Mouse (Mus musculus): ENCODE measurements at regions not wholly inside any gene's neighbourhood (a gene's known extent, or its start where the extent isn't known, plus 50 kb on each side); places are given as distances from the start of the nearest gene placed in this dataset.

DNA sequence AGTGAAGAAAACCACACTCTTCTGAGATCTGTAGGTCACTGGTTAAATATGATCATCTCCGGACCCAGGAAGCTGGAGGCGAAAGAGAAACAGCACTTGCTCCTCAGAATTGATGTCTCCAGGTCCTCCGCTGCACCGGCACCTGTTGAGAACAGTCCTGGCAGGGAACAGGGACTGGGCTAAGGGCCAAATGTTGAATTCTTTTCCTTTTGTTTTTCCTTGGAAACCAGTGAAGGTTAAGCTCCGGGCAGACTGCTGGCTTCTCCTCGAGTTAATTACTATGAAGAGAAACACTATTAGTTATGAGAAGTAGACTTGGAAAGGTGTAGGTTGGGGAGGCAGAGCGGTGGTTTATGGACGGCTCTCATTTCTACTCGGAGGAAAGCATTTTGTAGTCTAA lies 242.7 kb downstream of the Rngtt start:
- DNase-seq = no peak

DNA sequence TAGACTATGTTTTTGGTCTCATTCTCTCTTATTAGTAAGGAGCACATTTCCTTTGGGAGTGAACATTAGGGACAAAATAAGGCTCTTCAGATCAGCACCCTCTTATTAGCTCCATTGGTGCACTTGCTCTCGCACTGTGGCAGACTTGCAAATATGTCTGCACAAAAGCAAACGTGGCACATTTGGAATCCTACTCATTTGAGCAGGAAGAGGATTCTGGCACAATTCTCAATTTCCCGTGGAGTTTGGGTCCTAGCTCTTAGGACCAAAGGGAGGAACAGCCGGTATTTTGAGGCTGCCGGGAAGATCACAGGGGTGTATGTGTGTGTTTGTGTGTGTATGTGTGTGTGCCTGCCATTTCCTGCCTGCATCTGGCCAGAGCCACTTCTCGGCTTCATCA lies 244.5 kb downstream of the Rngtt start:
- DNase-seq = no peak

DNA sequence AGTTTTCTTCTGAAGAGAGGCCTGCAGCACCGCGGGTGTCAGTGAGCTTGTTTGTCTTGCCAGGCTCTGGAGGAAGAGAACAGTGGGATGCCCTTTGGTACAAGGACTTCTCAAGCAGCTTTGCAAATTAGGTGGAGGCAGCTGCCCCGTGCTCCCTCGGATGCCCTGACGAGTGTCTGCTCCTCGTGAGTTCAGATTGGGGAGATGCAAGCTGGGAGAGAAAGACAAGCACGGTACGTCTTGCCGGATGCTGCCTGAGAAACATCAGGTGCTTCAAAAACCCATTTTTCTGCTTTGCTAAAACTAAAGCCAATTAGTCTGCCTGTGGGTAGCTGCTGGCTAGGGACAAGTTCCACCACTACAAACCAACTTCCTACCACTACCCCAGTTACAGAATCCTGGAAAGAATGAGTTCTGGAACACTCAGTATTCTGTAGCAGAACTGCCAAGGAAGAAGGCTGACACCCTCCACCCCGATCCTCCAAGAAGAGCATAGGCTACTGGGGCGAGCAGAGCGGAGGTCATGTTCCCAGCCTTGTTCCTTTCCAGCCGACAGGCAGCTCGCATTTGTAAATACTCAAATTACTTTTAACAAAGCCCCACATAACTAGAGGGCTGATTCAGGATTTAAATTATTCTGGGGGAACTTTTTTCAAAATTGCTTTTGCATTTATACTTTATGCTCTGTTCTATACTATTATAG lies 245.3 kb downstream of the Rngtt start:
- no peak for DNase-seq

DNA sequence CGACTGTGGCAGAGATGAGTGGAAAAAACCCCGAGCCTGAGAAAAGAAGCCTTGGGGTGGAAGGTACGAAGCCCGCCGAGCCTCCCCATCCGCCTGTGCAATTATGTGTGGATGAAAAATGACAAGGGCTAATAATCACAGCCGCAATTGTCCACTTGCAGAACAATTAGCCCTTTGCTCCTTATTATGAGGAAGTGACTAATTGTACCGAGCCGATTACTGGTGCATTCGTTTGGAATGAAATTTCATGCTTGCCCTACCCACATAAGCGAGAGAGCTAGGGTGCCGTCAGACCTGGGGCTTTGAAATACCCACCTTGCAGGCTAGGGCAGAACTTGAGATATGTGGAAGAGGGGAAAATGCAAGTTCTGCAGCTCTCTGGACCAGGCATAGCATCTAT lies 245.9 kb downstream of the Rngtt start:
- DNase-seq = no peak

DNA sequence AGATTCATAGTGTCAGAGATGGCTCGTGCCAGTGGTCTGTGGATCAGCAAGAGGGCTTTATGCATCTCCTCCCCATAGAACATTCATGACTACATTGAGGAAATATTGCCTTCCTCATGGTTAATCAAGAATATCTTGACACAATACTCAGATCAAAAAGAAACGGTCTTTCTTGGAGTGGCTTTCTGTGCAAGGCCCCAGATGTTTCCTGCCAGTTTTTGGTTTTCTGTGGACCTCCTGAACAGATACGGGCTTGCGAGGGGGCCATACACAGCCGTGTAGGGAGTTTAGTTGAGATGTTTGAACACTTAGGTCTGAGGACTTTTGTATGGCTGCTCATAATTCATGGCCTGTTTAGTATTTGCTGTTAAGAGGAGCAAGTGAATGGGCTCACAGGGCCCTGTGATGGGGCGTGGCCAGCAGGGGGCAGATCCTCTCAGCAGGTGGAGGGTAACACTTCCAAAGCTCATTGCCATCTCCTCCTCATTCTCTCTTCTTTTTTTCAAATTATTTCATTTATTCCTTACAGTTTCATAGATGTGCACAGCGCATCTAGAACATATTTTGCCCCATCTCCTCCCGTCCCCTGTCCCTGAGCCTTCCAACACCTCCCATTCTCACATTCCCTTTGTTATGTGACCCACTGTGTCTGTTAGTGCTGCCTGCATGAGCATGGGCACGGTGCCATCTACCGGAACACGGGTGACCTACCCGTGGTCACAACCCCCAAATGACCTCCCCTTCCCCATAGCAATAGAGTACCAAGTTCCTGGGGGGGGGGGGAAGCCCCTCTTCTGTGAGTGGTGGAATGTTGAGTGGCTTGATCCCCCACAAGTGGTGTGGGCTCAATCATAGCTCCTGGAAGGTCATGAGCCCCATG lies 246.8 kb downstream of the Rngtt start:
- DNase-seq = peak in 1 of 2 experiments; percentile 24

DNA sequence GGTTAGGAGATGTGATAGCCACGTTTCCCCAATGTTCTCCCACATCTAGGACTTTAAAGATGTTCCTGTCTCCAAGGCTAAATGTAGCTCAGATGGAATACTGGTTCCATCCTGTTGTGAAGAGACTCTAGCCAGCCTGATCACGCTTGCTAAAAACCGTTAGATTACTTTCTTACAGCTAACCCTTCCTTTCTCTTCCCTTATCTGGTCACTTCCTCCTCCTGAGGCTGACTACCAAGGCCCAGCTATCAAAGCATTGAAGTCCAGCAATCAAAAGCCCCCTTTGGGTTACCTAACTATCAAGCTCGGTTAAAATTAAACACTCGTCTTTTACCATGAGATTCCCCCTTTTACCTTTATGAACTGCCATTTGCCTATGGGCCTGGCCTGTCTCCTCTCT lies 260.2 kb downstream of the Rngtt start:
- no peak for DNase-seq

DNA sequence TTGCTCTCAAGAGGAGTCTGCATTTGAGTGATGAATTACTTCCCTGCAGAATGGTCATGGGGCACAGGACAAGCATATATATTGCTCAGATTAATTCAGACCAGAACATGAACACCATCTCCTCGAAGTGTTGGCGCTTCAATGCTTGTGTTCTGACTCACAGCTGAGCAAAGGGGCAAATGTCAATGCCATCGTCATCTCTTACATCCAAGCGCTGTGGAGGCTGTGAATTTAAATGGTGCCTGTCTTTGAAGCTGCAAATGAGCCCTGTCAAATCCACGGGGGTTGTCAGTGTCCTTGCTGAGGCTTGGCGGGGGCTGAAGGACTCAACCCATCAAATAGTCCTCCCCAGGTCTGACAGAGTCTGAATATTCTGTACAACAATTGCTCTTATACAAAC lies 261.2 kb downstream of the Rngtt start:
- DNase-seq = no peak

DNA sequence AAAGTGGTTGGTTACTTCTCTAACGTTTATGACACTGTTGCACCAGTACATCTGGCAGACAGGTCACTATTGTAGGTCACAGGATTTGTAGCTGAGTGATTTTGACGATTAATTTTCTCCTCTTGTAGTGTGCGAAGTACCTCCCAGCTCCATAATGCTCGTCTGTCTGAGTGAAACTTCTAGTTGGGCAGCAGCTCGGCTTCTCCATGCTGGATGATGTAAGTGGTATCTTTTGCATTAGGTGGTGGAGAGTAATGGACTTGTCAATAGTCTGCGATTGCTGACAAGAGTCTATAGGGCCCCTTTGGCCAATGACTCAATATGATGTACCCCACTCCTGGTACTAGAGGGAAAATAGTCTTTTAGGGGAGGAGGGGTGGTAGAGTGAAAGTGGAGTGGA lies 267.5 kb downstream of the Rngtt start:
- DNase-seq = no peak

DNA sequence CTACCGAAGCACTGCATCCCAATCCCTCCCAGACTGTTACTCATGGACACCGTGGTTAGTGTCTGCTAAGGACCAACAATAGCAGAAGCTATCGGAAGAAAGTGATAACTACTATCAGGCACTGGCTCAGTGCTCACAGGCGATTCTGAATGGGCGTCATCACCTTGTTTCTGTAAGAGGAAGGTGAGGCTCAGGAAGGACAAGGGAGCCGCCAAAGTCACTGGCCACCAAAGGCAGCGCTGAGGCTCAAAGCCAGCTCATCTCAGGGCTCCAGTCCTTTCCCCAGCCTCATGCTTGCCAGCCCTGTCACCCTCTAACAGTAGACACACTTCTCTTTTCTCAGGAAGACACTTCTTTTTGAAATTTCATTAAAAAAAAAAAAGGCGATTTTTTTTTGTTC lies 270.4 kb downstream of the Rngtt start:
- no peak for DNase-seq

DNA sequence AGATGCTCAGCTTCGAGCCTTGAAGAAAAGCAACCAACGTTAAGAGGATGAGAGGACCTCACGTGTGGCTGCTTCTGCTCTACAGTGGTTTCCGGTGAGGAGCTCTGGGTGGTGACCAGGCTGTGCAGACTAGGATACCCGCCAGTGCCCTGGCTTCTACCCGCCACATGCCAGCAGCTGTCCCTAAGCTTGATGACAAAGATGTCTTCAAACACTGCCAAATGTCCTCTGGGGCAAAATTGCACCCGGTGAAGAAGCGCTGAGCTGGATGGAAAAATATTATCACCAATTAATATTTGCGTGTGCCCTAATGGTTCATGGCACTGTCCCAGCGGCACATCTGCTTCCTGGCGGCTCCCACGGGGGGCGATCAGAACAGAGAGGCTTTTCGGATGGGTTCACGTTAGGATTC lies 271.1 kb downstream of the Rngtt start:
- DNase-seq = no peak

DNA sequence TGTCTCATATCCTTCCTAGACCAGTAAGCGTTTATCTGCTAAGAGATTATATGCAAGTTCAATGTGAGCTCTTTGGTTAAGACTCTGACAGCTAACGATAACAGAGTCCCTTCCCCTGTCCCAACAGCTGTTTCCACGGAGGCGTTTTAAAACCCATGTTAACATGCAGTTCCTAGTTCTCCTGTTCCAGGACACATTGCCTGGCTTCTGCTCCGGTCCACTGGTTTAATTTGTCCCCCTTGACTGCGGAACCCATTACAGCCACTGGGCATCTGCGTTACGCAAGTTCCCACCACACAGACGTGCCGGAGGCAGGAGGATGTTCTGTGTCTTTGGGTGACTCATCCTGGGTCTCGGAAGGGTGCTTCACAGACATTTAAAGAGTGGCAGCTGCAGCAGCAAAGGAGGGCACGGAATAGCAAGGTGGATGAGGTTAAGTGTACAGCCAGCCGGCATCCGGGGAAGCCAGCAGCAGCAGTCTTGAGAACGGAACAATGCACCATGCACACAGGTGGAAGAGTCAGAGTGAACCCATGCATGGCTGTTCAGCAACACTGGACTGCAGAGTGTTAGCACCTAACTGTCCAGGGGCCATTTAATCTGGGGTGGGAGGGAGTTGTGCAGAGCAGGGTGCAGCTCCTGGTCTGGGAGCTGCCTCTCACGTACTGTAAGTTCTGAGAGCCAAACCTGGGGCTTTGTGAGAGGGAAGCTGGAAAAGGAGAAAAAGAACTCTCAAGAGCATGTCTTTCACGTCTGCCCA lies 271.8 kb downstream of the Rngtt start:
- DNase-seq = no peak

DNA sequence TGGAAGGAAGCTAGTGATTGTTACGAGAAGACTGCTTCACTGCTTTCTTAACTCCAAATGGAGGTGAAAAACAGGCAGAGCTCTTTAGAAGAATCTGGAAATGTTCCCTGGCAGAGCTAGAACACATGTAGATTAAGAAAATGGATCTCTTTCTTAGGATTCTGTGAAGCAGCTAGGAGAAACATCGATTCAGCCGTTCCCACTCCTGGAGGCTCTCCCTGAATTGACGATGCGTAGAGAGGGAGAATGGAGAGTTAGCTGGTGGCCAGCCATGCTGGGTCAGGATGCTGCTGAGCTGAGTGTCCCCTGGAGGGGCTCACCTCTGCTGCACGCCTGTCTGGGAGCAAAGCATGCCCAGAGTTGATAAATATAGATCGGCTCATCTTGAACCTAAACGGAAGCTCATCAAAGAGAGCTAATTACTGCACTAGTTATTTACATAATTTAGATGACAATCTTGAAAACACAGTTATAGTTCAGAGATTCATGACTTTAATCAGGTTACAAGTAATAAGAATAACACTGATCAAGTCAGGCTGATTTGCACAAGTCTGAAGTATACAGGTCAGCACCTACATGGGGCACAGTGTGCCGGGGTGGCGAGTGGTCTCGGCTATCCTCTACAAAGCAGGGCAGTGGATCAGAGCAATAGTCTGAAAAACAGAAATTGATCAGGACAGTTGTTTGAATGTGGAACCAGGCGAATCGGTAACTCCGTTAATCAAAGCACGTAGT lies 273.0 kb downstream of the Rngtt start:
- no peak for DNase-seq

DNA sequence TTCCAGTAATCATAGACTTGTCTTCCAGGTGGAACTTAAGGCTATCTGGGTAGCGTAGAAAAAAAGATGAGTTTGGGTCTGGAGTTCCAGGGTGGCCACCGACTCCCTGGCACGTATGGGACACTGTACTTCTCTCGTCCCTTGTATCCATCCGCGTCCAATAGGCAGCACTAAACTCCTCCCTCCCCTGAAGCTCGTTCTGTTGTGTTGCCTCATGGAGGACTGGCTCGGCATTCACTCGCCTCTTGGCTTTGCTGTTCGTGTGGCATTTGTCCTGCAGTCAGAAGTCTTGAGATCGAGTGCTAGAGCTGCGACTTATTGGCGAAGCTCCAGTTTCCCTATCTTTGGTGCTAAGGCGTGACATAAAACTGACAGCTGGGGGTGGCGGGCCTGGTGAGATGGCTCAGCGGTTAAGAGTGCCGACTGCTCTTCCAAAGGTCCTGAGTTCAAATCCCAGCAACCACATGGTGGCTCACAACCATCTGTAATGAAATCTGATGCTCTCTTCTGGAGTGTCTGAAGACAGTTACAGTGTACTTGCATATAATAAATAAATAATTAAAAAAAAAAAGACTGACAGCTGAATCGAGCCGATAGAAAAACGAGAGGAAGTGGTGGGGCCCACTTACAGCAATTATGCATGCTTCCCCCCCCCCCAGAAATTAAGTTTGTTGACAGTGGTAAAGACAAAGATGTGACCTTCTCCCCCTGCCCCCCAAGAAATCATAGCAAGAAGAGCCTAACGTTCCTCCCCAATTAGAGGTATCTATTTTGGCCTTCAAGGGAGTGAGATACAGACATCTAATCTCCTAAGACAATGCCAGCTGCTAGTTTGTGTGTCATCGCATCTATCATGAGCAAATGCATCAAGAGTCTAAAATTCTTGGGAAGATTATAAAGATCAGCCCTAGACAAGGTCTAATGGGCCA lies 274.1 kb downstream of the Rngtt start:
- no peak for DNase-seq

DNA sequence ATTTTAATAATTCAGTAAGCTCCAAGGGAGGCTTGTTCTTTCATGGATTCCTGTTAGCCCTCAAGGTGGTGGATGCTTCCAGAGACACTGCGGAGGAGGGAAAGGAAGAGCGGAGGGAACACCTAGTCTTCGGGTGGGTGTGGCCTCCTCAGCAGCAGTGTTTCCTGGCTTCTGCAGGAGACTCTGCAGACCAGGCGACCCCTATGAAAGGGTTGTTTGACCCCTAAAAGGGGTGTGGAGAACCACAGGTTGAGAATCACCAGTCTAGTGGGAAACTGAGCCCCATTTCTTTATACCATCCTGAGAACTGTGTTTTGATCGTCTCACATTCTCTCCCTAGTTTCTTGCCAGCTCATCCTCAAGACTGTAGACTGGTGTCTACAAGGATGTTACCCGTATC lies 275.7 kb downstream of the Rngtt start:
- DNase-seq = no peak

DNA sequence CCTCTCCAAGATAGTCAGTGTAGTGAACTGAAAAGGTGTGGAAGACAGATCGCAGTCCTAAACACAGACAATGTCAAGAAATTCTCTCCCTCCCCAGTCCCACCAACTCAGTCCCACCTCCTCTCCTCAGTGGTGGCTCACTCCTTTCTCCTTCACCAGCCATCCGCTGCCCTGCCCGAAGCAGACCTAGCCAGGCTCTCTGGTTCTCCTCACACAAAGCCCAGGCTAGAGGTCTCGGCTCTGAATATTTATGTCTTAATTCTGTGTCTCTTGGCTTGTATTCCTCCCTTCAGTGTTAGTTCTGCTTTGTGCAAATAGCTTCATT lies 276.1 kb downstream of the Rngtt start:
- DNase-seq = no peak

DNA sequence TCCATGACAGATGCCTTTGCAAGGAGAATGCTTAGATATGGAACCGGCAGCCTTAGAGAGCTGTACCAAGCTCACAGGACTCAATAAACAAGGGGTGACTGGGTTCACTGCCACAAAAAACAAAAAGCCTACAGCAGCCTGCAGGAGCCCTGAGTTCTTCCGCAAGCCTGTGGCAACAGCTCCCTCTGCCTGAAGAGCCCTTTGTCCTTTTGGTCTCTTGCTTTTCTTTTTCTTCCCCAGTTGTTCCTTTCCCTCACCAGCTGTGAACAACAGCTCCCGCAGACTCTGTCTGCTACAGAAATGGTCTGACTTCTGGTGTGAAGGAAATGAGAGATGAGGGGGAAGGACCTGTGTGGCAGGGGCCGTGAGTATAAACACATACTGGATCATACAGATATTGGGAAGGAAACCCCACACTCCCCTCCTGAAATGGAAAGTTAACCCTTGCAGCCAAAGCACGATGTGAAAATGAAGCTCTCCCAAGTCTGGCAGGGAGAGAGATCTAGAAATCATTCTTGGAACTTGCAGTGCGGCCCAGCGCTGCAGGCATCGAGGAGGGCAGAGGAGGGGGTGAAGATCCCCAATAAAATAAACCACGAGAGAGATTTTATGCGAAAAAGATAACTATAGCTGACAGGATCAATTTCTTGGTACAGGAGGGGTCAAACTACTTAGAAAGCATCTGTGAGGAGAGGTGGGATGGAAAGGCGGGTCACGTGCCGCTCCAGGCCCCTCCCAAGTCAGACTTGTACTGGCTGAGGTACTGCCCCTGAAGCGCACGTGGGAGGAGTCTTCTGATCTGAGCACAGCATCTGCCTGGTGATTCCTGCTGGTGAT lies 276.7 kb downstream of the Rngtt start:
- no peak for DNase-seq

DNA sequence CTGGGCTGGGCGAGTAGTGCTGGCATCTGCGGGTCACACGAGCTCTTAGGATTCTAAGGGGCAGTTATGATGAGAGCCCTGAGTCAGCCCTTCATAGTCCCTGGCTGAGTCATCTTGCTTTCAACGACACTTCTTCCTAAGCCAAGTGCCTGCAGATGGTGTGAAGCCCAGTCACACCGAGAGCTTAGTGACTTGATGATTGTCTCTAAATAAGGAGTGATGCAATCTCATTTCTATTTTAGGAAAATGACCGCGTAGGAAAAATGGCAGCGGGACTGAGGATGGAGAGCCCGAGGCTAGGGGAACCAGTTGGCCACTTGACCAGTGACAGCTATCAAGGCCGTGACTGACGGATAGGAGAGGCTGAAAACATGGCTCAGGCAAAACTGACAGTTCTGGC lies 277.6 kb downstream of the Rngtt start:
- no peak for DNase-seq

DNA sequence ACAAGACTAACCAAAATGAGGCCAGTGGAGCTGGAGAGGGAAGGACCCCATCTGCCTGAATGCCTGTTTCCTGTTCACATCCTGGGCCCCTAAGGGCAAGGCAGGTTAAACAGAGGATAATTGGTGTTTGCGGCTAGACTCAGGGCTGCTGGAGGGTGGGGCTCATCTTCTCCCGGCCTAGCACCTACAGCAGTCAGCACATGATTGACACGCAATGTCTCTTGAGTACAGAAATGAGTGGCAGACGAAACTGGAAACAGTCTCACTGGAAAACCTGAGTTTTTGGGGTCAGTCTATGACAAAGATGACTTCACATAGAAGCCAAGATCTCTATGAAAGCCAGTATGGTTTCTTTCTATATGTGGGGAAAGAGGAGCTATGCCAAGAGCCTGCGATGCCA lies 278.0 kb downstream of the Rngtt start:
- no peak for DNase-seq

DNA sequence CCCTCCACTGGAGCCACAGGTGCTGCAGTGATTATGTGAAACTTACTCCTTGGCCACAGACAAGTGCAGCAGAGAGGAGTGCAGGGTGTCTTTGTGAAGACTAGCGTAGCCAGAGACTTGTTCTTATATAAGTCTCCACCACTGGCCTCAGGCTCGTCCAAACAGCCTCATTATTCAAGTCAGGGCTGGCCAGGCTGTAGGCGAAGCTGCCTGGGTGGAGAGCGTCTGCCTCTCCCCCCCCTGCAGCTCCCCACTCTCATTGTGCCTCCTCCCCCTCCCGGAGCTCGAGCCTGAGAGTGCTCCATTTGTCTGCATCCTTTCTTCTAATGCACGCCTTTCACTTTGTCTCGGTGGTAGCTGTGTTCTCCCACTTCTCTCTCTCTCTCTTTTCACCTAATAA lies 279.1 kb downstream of the Rngtt start:
- no peak for DNase-seq

DNA sequence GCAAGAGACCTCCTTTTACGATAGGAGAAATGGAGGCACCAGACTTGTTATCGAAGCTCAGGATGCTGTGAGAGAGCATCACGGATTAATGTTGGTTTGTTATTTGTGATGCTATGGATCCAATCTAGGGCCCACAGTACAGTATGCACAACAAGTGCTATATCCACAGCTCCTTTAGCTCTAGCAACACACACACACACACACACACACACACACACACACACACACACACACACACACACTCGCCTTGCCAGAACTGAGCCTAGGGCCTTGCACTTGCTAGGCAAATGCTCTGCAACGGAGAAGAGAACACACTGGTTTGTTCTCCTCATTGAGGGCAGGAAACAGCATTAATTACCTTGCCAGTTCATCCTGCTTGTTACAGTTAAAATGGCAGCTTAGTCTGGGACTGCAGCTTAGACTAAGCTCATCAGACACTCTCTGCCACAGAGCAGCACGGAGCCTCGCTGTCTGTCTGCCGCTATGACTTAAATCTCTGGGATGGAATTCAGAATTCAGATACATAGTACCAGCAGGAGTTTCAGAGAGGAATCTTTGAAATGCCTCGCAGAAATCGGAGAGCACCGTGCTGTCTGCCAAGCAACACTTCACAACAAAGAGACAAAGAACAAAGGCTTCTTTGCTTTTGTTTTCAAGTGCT lies 285.0 kb downstream of the Rngtt start:
- DNase-seq = no peak
